Mouse (Mus musculus) T-helper 1 cell (primary cell): ENCODE measurements at regions not wholly inside any gene's neighbourhood (a gene's known extent, or its start where the extent isn't known, plus 50 kb on each side); places are given as distances from the start of the nearest gene placed in this dataset.
"Not testable (repeated sequence)": the region's sequence is repeated elsewhere in the genome, so short reads cannot be mapped to it uniquely, and the experiment has no call there.

Experiments
- in situ Hi-C: fragments of 300-600 bp; cut with MboI, MseI; formaldehyde crosslinking; loops from one replicate; pipeline ENCODE4 v1.15.1; 2025; ENCODE audit warnings: high pct_unique_total_duplicates

GRCm38 (mm10) chr9:27453476-27453875 is 56.9 kb downstream of the Spata19 start:
- in situ Hi-C loops = no loop called here

- in situ Hi-C loops = no loop called here
These were observed 57.5 kb downstream of the Spata19 start for GRCm38 (mm10) chr9:27453924-27454652.

GRCm38 (mm10) chr9:27458335-27459040 is 61.9 kb downstream of the Spata19 start:
- in situ Hi-C loops = no loop called here

- in situ Hi-C loops = no loop called here
These were observed 64.4 kb downstream of the Spata19 start for GRCm38 (mm10) chr9:27461029-27461428.

GRCm38 (mm10) chr9:27464006-27464405 is 67.4 kb downstream of the Spata19 start:
- in situ Hi-C loops = no loop called here

GRCm38 (mm10) chr9:27475468-27475867 is 78.9 kb downstream of the Spata19 start:
- in situ Hi-C loops = no loop called here

- in situ Hi-C loops = no loop called here
These were observed 80.0 kb downstream of the Spata19 start for GRCm38 (mm10) chr9:27476636-27477035.

- in situ Hi-C loops = no loop called here
These were observed 80.6 kb downstream of the Spata19 start for GRCm38 (mm10) chr9:27477079-27477687.

- in situ Hi-C loops = no loop called here
These were observed 81.7 kb downstream of the Spata19 start for GRCm38 (mm10) chr9:27478346-27478745.

GRCm38 (mm10) chr9:27501816-27502215 is 105.2 kb downstream of the Spata19 start:
- in situ Hi-C loops = no loop called here

GRCm38 (mm10) chr9:27509157-27509556 is 112.6 kb downstream of the Spata19 start:
- in situ Hi-C loops = no loop called here

GRCm38 (mm10) chr9:27509711-27510110 is 113.1 kb downstream of the Spata19 start:
- in situ Hi-C loops = no loop called here

GRCm38 (mm10) chr9:27511161-27511560 is 114.6 kb downstream of the Spata19 start:
- in situ Hi-C loops = no loop called here

- in situ Hi-C loops = no loop called here
These were observed 119.0 kb downstream of the Spata19 start for GRCm38 (mm10) chr9:27515427-27516110.

- in situ Hi-C loops = no loop called here
These were observed 121.4 kb downstream of the Spata19 start for GRCm38 (mm10) chr9:27518031-27518430.

GRCm38 (mm10) chr9:27519711-27520110 is 123.1 kb downstream of the Spata19 start:
- in situ Hi-C loops = no loop called here

GRCm38 (mm10) chr9:27521181-27521580 is 124.6 kb downstream of the Spata19 start:
- in situ Hi-C loops = no loop called here

GRCm38 (mm10) chr9:27526681-27527080 is 130.1 kb downstream of the Spata19 start:
- in situ Hi-C loops = no loop called here

GRCm38 (mm10) chr9:27538480-27538879 is 141.9 kb downstream of the Spata19 start:
- in situ Hi-C loops = no loop called here

GRCm38 (mm10) chr9:27541585-27542151 is 145.1 kb downstream of the Spata19 start:
- in situ Hi-C loops = no loop called here

GRCm38 (mm10) chr9:27554697-27555096 is 158.1 kb downstream of the Spata19 start:
- in situ Hi-C loops = not testable (repeated sequence)
